Mouse (Mus musculus) embryonic facial prominence, embryonic 15.5 days (tissue): ENCODE data around the gene 4930432K21Rik. TPM values are rescaled to one million over a fixed set of nuclear protein-coding genes. Genes with fewer than 3 reads are reported as not detected.

ENCODE experiments used
- ATAC-seq: fragments of 200-750 bp; cut with Nextera tagmentation; 2 replicates; pipeline ENCODE4 v1.8.0; 2017; ENCODE audit warnings: low read depth, moderate TSS enrichment; ENCODE audit not compliant: insufficient number of reproducible peaks, low FRiP score, low TSS enrichment
- H3K27ac ChIP-seq: fragments of 300-500 bp; sonication (generic); replicated peaks from 2 replicates; pipeline ENCODE4 v1.5.1; 2015; ENCODE audit warnings: mild to moderate bottlenecking, inconsistent platforms
- H3K27me3 ChIP-seq: fragments of 300-500 bp; sonication (generic); 2 replicates; pipeline ENCODE4 v1.6.1; 2015; ENCODE audit warnings: inconsistent platforms
- H3K36me3 ChIP-seq: fragments of 300-500 bp; sonication (generic); 2 replicates; pipeline ENCODE4 v1.6.1; 2015; ENCODE audit warnings: mild to moderate bottlenecking, inconsistent platforms
- H3K4me1 ChIP-seq: fragments of 300-500 bp; sonication (generic); 2 replicates; pipeline ENCODE4 v1.6.1; 2015; ENCODE audit warnings: inconsistent platforms
- H3K4me2 ChIP-seq: fragments of 300-500 bp; sonication (generic); replicated peaks from 2 replicates; pipeline ENCODE4 v1.6.1; 2015; ENCODE audit warnings: mild to moderate bottlenecking, inconsistent platforms
- H3K4me3 ChIP-seq: fragments of 300-500 bp; sonication (generic); replicated peaks from 2 replicates; pipeline ENCODE4 v1.5.1; 2015; ENCODE audit warnings: mild to moderate bottlenecking, inconsistent platforms
- H3K9ac ChIP-seq: fragments of 300-500 bp; sonication (generic); 2 replicates; pipeline ENCODE4 v1.6.1; 2015; ENCODE audit warnings: inconsistent platforms
- H3K9me3 ChIP-seq: fragments of 300-500 bp; sonication (generic); replicated peaks from 2 replicates; pipeline ENCODE4 v1.6.1; 2016; ENCODE audit warnings: inconsistent platforms
- WGBS: fragments of 180-500 bp; shearing (Covaris S2); methylation state at CpG from one replicate; pipeline ENCODE4 v1.1.7; 2015; 5-methylcytosine and 5-hydroxymethylcytosine counted together
- polyA plus RNA-seq: library from polyadenylated mRNA; unstranded; fragments of >200 nt; fragmentation: Nextera tagmentation; extraction: Ambion mirVana; gene quantifications from 2 replicates; pipeline ENCODE4 v1.2.1, GENCODE M21; 2015

Gene 4930432K21Rik
- polyA plus RNA-seq, 1 experiment from 2014 or later: 2.3 TPM

- Histone ChIP-seq H3K9ac (no peak within 1 kb of the TSS), H3K9me3 (no peaks in the 10 kb centered on the region)
- WGBS: 40% methylated on average over 9 of the region's 9 CpGs
Measured at GRCm38 (mm10) chr8:84125656-84126055, 22.2 kb upstream of the 4930432K21Rik start, which contains the start of gene Podnl1. TSS of gene Podnl1 (plus strand) at chr8:84125989.

DNA sequence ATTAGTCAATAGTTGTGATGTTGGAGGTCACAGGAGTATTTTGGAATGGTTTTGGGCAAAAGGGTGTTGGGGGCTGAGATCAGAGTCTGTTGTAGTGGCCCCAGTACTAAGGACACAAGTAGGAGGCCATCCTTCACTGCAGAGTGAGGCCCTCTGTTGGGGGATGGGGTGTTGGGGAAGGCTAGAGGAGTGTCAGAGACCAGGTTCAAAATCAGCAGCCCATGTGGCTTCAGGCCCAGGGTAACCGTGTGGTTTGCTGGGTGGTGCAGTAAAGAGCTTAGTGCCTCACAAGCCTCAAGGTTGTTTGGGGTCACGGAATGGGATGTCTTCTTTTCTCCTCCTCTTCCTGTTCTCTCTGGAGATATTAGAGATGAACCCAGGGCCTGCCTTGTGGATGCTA lies 21.1 kb upstream of the 4930432K21Rik start:
- H3K4me3 ChIP-seq: no peak overlapping the region
- no peak for ATAC-seq
- H3K27ac ChIP-seq: no peak overlapping the region
- WGBS: 64% methylated on average over 2 of the region's 2 CpGs
- no peak overlapping the region for H3K9ac ChIP-seq
- H3K4me1 ChIP-seq: peaks cover 10% of the 10 kb centered on the region
- H3K27me3 ChIP-seq: no peaks in the 10 kb centered on the region
- no peaks in the 10 kb centered on the region for H3K9me3 ChIP-seq
- H3K4me2 ChIP-seq: no peak overlapping the region
- H3K36me3 ChIP-seq: peaks cover 2% of the 10 kb centered on the region

More at GRCm38 (mm10) chr8:84125656-84126055, 22.2 kb upstream of the 4930432K21Rik start, which contains the start of gene Podnl1:
- H3K27me3 ChIP-seq: no peaks in the 10 kb centered on the region
- no peaks in the 10 kb centered on the region for H3K36me3 ChIP-seq
- ATAC-seq: peak; percentile 55; the same call in 1 of the 2 replicates
- no peak within 1 kb of the TSS for H3K4me3 ChIP-seq
- no peak within 1 kb of the TSS for H3K4me2 ChIP-seq
- peaks cover 7% of the 10 kb centered on the region for H3K4me1 ChIP-seq
- no peak within 1 kb of the TSS for H3K27ac ChIP-seq

GRCm38 (mm10) chr8:84127202-84127901 lies 20.5 kb upstream of the 4930432K21Rik start:
- no peak overlapping the region for H3K4me3 ChIP-seq
- peaks cover 8% of the 10 kb centered on the region for H3K36me3 ChIP-seq
- H3K9me3 ChIP-seq: no peaks in the 10 kb centered on the region
- no peak overlapping the region for H3K27ac ChIP-seq
- no peaks in the 10 kb centered on the region for H3K27me3 ChIP-seq
- no peak overlapping the region for H3K9ac ChIP-seq
- WGBS: 64% methylated on average over 17 of the region's 17 CpGs
- peaks cover 10% of the 10 kb centered on the region for H3K4me1 ChIP-seq
- H3K4me2 ChIP-seq: no peak overlapping the region
- peak; percentile 49; the same call in 1 of the 2 replicates for ATAC-seq

DNA sequence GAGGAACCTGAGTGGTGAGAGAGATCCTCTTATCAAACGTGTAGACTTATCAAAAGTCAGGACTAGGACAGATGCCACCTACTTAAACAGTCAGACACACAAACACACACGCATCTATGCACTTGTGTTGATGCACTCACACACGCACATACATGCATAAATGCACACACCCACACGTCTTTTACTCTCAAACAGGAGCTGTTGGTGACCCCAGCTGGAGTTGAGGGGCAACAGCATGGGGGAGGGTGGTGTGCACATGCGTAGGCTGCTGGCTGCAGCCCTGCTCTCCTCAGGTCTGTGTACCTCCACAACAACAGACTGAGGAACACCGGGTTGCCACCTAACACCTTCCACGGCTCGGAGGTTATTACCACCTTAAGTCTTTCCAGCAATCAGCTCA lies 19.5 kb upstream of the 4930432K21Rik start:
- H3K4me1 ChIP-seq: peaks cover 10% of the 10 kb centered on the region
- H3K4me3 ChIP-seq: no peak overlapping the region
- H3K27ac ChIP-seq: no peak overlapping the region
- H3K36me3 ChIP-seq: peaks cover 17% of the 10 kb centered on the region
- no peak overlapping the region for H3K9ac ChIP-seq
- H3K4me2 ChIP-seq: no peak overlapping the region
- no peaks in the 10 kb centered on the region for H3K9me3 ChIP-seq
- WGBS: 60% methylated on average over 8 of the region's 8 CpGs
- ATAC-seq: no peak
- H3K27me3 ChIP-seq: no peaks in the 10 kb centered on the region

GRCm38 (mm10) chr8:84130806-84131205 lies 17.0 kb upstream of the 4930432K21Rik start:
- peaks cover 43% of the 10 kb centered on the region for H3K36me3 ChIP-seq
- H3K27me3 ChIP-seq: no peaks in the 10 kb centered on the region
- H3K9ac ChIP-seq: no peak overlapping the region
- no peak overlapping the region for H3K4me2 ChIP-seq
- no peak overlapping the region for H3K27ac ChIP-seq
- peaks cover 10% of the 10 kb centered on the region for H3K4me1 ChIP-seq
- H3K4me3 ChIP-seq: no peak overlapping the region
- H3K9me3 ChIP-seq: no peaks in the 10 kb centered on the region
- WGBS: 35% methylated on average over 30 of the region's 30 CpGs
- ATAC-seq: no peak

- peaks cover 10% of the 10 kb centered on the region for H3K4me1 ChIP-seq
- WGBS: 85% methylated on average over 8 of the region's 8 CpGs
- H3K4me2 ChIP-seq: no peak overlapping the region
- H3K36me3 ChIP-seq: peaks cover 56% of the 10 kb centered on the region
- H3K27ac ChIP-seq: no peak overlapping the region
- H3K9ac ChIP-seq: no peak overlapping the region
- H3K27me3 ChIP-seq: no peaks in the 10 kb centered on the region
- no peak overlapping the region for H3K4me3 ChIP-seq
- H3K9me3 ChIP-seq: no peaks in the 10 kb centered on the region
- ATAC-seq: no peak
Measured at GRCm38 (mm10) chr8:84132225-84132624, 15.6 kb upstream of the 4930432K21Rik start.

- H3K27me3 ChIP-seq: no peaks in the 10 kb centered on the region
- H3K4me2 ChIP-seq: no peak overlapping the region
- H3K9me3 ChIP-seq: no peaks in the 10 kb centered on the region
- no peak overlapping the region for H3K9ac ChIP-seq
- ATAC-seq: no peak
- H3K27ac ChIP-seq: no peak overlapping the region
- H3K36me3 ChIP-seq: peaks cover 98% of the 10 kb centered on the region
- H3K4me1 ChIP-seq: no peaks in the 10 kb centered on the region
- 91% methylated on average over 3 of the region's 3 CpGs for WGBS
- H3K4me3 ChIP-seq: no peak overlapping the region
Measured at GRCm38 (mm10) chr8:84137848-84138247, 10.0 kb upstream of the 4930432K21Rik start.

- peaks cover 84% of the 10 kb centered on the region for H3K36me3 ChIP-seq
- no peaks in the 10 kb centered on the region for H3K27me3 ChIP-seq
- H3K27ac ChIP-seq: no peak overlapping the region
- H3K4me3 ChIP-seq: no peak overlapping the region
- WGBS: 76% methylated on average over 4 of the region's 4 CpGs
- ATAC-seq: no peak
- 0 out of 2 replicates have a peak, but pooled peaks cover 2% of the 10 kb centered on the region for H3K4me1 ChIP-seq
- H3K9ac ChIP-seq: no peak overlapping the region
- no peak overlapping the region for H3K4me2 ChIP-seq
- no peaks in the 10 kb centered on the region for H3K9me3 ChIP-seq
Measured at GRCm38 (mm10) chr8:84140838-84141237, 7.0 kb upstream of the 4930432K21Rik start.

DNA sequence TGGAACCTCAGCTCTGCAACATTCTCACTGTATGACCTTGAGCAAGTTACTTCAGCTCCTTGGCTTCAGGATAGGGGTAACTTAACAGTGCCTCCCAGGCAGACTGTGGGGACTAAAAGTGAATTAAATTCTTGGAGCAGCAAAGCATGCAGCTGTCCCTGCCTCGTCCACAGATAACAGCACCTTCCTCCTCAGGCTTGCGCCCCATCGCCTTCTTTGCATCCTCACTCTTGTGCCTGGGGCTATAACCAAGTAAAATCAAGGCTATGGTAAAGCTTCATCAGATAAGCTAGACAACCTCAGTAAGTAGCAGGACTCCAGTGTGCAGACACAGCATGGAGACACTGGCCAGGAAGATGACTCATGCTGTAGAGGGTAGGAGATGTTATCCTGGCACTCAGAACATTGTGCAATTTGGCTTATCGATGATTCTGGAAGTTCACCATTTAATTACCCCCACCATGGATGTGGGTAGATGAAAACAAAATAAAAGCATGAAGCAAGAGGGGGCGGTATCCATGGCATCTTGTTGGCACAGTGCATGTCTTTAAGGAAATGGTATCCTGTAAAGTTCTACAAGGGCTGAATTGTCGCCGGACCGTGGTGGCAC lies 3.1 kb upstream of the 4930432K21Rik start:
- Histone ChIP-seq H3K4me2 (no peak overlapping the region), H3K9ac (no peak overlapping the region), H3K4me3 (no peak overlapping the region), H3K27ac (no peak overlapping the region), H3K36me3 (peaks cover 46% of the 10 kb centered on the region), H3K4me1 (peaks cover 27% of the 10 kb centered on the region), H3K9me3 (no peaks in the 10 kb centered on the region), H3K27me3 (no peaks in the 10 kb centered on the region)
- ATAC-seq: no peak
- WGBS: 86% methylated on average over 8 of the region's 8 CpGs

- H3K4me1 ChIP-seq: peaks cover 27% of the 10 kb centered on the region
- ATAC-seq: peak; percentile 52
Measured at GRCm38 (mm10) chr8:84147324-84147766, 480 bp upstream of the 4930432K21Rik start.

GRCm38 (mm10) chr8:84148531-84148850 lies 666 bp downstream of the 4930432K21Rik start:
- Histone ChIP-seq H3K4me2 (peak overlapping the region; percentile 89), H3K9me3 (no peaks in the 10 kb centered on the region), H3K9ac (no peak overlapping the region), H3K36me3 (peaks cover 10% of the 10 kb centered on the region), H3K27ac (no peak overlapping the region), H3K27me3 (no peaks in the 10 kb centered on the region), H3K4me3 (peak overlapping the region; percentile 80), H3K4me1 (peaks cover 27% of the 10 kb centered on the region)
- 89% methylated on average over 5 of the region's 5 CpGs for WGBS
- ATAC-seq: no peak

More at GRCm38 (mm10) chr8:84147324-84147766, 480 bp upstream of the 4930432K21Rik start:
- Histone ChIP-seq H3K27me3 (no peaks in the 10 kb centered on the region), H3K36me3 (peaks cover 21% of the 10 kb centered on the region), H3K9me3 (no peaks in the 10 kb centered on the region), H3K4me2 (peak overlapping the region; percentile 89), H3K9ac (peak overlapping the region; percentile 90), H3K27ac (peak overlapping the region; percentile 87), H3K4me3 (peak overlapping the region; percentile 80)
- 5% methylated on average over 14 of the region's 14 CpGs for WGBS
